Mouse (Mus musculus) gastrocnemius, postnatal 10 days (tissue): ENCODE data around the gene Akr1b10. TPM values are rescaled to one million over a fixed set of nuclear protein-coding genes. Genes with fewer than 3 reads are reported as not detected.

ENCODE experiments used
- total RNA-seq, 2 experiments: library from RNA; stranded (reverse); gene quantifications; 2 replicates each; pipeline ENCODE4 v1.2.3; 2021

The Akr1b10 gene
- total RNA-seq, 2 experiments from 2014 or later = 39.9 to 42.8 TPM

Other genes with a start within 250 kb of the Akr1b10 start
- gene Slc35b4, start 207.1 kb upstream of the Akr1b10 start, total RNA-seq = 10 to 100 TPM in 1 of 2 experiments, 1 to 10 TPM in 1; 9.7 to 12.0 TPM
- gene Akr1b3, start 66.7 kb upstream of the Akr1b10 start, total RNA-seq = 100 to 1,000 TPM; 214 to 249 TPM
- gene Akr1b8, start 30.1 kb upstream of the Akr1b10 start, total RNA-seq = 1 to 10 TPM; 5.9 to 6.7 TPM
- gene Akr1b7, start 28.1 kb downstream of the Akr1b10 start, total RNA-seq = not detected
- gene Bpgm, start 92.0 kb downstream of the Akr1b10 start, total RNA-seq = 10 to 100 TPM; 39.7 to 42.4 TPM
- gene Cald1, start 214.3 kb downstream of the Akr1b10 start, total RNA-seq = 10 to 100 TPM; 70.2 to 87.0 TPM